Mouse (Mus musculus) adrenal gland, postnatal 10 days (tissue): ENCODE measurements around the gene Asz1. TPM values are rescaled to one million over a fixed set of nuclear protein-coding genes. Genes with fewer than 3 reads are reported as not detected.

Source experiments
- DNase-seq: peaks from one replicate; pipeline ENCODE4 v3.0.0; 2021; ENCODE audit warnings: mixed read lengths
- long read RNA-seq, 2 experiments: library from polyadenylated mRNA; stranded (forward); transcript quantifications; one replicate each; pipeline ENCODE4 v2.0.0; 2021
- total RNA-seq, 2 experiments: library from RNA; stranded (reverse); gene quantifications; 2 replicates each; pipeline ENCODE4 v1.2.3; 2021

The Asz1 gene
- not detected for total RNA-seq
- long read RNA-seq, experiment 1: 0 reads
- long read RNA-seq, experiment 2: 0 reads

DNA sequence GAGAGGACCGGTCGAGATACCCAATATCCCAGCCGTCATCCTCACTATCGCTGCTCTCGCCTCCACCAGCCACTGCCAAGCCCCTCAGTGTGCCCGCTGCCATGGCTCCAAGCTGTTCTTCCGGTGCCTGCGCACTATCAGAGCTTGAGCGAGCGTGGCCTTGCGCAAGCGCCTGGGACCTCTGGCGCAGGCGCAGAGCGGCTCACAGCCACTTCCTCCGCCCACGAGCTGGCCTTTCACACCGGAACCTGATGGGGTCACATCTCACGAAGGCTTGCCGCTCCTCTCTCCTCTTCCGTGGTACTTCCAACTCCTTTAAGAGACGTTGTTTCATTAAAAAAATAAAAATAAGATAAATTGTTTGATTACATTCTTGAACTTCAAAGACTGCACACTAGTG lies at the start of gene Asz1:
Asz1 (minus strand) TSS at position 128 of the 400 bp plus-strand sequence.
- DNase-seq: no peak

DNA sequence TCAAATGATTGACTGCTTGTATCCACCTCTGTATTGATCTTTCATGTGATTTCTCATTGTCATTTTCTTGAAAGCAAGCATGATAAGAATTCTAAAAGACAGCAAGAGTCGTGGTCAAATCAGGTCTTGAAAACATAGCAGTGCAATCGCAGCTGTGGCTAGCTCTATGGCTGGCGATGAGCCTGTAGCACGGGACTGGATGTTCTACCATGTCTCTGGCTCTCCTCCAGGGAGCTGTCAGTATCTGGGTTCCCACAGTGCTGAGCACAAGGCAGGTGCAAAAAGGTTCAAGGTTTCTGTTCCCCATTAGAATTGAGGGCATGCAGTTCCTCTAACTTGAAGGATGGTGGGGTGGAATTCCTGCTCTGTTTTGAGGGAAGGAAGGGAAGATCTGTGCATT lies 44.2 kb upstream of the Asz1 start:
- no peak for DNase-seq

DNA sequence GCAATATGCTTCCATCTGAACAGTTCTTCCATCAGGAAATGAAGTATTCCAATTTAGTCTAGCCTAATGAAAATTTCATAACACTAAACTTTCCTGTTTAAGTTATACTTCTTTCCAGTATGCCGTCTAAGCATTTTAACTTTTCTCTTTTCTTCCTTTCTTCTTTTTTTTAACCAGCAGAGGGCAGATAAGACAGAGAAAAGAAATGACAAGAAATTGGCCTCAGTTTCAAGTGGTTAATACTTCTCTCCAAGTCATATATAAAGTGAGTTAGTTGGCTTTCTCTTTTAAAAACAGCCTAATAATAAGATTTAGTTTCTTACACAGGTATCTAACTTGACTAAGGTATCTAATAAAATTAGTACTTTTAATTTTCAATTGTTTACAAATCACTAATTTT lies 26.4 kb upstream of the Asz1 start:
- no peak for DNase-seq

- DNase-seq: no peak
Observed at GRCm38 (mm10) chr6:18128059-18128458, 19.2 kb upstream of the Asz1 start.

- DNase-seq: no peak
Observed at GRCm38 (mm10) chr6:18127206-18127983, 18.5 kb upstream of the Asz1 start.

- DNase-seq: no peak
Observed at GRCm38 (mm10) chr6:18096861-18097260, 12.0 kb downstream of the Asz1 start.

GRCm38 (mm10) chr6:18089098-18089497 lies 19.8 kb downstream of the Asz1 start:
- DNase-seq: no peak

GRCm38 (mm10) chr6:18087160-18087804 lies 21.6 kb downstream of the Asz1 start:
- no peak for DNase-seq

GRCm38 (mm10) chr6:18078615-18079014 lies 30.2 kb downstream of the Asz1 start:
- no peak for DNase-seq

- no peak for DNase-seq
Observed at GRCm38 (mm10) chr6:18076986-18077385, 31.9 kb downstream of the Asz1 start.

- no peak for DNase-seq
Observed at GRCm38 (mm10) chr6:18076577-18076976, 32.3 kb downstream of the Asz1 start.

DNA sequence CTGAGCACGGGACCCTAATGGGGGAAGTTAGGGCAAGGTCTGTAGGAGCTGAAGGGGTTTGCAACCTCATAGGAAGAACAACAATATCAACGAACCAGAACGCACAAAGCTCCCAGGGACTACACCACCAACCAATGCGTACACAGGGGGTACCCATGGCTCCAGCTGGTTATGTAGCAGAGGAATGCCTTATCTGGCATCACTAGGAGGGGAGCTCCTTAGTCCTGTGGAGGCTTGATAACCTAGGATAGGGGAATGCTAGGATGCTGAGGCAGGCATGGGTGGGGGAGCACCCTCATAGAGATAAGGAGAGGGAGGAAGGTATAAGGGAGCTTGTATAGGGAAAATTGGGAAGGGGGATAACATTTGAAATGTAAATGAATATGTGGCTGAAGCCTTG lies 51.0 kb downstream of the Asz1 start:
- no peak for DNase-seq

DNA sequence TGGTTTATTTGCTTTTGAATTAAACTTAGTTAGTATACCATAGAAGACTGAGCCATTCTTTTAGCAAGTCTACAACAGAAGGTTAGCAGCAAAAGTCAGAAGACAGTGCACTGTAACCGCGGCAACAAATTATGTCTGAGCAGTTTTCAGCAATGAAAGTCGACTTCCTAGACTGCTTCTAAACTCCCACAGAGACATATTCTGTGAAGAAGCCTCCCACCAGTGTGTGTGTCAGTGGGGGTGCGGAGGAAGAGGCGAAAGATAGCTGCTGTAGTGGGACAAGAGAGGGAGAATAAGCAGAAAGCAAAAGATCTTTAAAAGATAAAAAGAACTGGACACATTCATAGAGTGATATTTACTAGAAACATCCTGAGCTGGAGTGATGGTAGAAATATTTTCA lies 57.2 kb downstream of the Asz1 start:
- no peak for DNase-seq

DNA sequence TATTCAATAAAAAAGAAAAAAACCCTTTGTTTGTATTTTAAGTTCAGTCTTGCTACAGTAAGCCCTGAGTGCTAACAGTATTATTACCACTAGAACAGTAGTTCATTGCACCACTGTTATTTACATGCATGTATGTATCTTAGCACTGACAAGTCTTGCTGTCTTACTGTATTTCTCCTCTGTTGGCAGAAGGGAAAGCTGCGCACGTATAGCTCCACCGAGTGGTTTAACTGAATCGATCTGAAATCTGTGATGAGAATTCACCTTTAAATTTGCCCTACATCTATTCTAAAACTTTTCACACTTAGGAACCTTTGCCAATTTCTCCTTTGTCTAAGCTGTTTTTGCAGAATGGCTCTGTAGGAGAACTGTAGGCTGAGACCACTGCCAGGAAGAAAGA lies 64.6 kb downstream of the Asz1 start:
- DNase-seq: no peak

- no peak for DNase-seq
Observed at GRCm38 (mm10) chr6:18043172-18043571, 65.7 kb downstream of the Asz1 start.

DNA sequence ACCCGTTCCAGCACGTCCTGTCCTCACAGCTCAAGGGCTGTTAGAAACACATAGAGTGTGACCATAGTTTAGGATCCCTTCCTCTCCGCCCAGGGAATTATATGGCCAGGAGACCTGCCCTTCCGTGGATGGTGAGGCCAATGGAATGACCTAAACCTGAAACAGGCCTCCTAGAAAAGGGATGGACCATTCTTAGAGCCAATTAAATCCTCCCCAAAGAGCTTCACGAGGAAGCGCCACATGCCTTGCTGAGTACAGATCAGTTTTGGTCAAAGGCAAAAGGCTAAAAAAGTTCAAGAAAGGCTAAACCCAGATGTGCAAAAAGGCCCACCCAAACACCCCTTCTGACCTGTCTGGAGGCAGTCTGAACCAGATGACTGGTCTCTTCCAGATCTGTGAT lies 76.6 kb downstream of the Asz1 start:
- no peak for DNase-seq

DNA sequence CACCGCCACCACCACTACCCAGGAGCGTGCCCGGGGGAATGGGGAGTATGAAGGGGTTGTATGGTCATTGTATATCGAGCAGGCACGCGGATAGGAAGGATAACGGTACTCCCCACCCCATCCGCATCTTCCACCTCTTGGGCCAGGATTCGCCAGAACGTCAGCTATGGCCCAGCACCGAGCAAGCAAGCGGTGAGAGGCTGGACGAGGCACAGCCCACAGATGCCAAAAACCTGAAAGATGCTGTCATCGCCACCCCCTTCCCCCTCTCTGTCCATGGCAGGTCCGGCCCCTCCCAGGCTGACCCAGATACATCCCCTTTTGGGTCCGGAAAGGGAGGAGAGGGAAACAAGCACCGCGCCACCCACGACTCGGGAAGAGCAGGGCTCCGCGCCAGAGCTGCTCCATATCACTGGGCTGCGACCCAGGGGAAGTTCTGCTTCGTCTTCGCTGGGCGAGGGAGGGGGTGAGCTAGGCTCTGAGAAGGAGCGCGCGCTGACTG lies 77.3 kb downstream of the Asz1 start:
- peak; percentile 60 for DNase-seq

DNA sequence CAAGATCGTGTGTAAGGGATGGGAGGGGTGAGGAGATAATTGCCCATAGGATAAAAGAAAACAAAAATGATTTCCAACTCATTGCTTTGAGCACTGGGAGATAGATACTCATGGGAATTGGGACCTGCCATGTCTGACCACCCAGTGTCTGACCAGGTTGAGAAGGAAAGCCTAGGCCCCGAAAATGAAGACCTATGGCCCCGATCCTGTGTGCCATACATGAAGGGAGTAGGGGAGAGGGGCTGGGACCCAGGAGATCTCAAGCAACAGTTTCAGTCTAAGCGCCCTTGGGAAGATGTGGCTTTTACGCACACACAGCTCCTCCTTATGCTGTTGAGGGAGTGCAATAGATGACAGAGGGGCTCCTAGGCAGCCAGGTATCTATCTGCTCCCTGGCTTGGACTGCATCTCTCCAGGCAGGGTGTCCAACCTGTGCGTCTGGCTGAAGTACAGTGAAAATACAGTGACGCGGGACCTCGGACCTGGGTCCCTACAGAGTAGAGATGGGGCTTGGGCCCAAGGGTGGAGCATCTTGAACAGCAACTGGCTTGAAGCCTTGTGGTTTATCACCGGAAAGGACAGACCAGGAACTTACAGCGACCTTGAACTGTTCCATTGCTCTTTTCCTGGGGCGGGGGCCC lies 77.9 kb downstream of the Asz1 start:
- no peak for DNase-seq

DNA sequence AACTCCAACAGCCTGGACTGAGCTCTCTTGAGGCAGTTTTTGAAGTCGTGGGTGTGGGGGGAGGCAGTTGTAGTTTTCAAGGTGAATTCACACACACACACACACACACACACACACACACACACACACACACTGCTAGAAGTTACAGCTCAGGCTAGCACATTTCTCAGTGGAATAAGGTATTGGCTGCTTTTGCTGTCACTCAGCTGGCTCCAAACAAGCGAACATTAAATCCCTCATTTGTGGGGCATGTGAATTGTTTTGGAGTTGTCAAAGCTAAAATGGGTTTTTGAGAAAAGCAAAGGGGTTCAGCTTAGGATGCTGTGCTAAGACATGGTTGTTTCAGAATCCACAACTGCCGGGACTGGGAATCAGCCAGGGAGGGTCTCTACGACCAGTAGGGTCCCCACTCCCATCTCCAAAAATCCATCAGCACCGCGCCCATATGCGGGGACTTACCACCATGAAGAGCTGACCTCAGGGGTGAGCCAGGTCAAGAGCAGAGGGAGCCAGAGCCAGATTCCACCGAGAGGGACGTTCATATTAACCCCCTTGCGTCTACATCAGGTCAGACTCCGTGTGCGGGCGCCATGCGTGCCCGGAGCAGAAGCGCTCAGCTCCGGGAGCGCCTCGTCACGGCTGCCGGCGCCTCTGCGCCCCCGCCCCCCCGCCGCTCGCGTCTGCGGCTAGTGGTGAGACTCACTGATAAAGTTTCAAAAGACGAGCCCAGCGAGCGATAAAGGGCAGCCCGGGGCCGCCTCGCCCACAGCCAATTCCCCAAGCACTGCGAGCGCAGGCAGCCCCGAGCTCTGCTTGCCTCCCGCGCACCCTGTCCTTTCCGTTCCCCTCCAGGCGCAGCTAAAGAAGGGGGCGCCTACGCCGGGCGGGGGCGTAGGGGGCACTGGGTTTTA lies 78.9 kb downstream of the Asz1 start, which contains the start of gene Wnt2:
Wnt2 (minus strand) TSS at position 840 of the 911 bp plus-strand sequence.
- peak; percentile 38 for DNase-seq

DNA sequence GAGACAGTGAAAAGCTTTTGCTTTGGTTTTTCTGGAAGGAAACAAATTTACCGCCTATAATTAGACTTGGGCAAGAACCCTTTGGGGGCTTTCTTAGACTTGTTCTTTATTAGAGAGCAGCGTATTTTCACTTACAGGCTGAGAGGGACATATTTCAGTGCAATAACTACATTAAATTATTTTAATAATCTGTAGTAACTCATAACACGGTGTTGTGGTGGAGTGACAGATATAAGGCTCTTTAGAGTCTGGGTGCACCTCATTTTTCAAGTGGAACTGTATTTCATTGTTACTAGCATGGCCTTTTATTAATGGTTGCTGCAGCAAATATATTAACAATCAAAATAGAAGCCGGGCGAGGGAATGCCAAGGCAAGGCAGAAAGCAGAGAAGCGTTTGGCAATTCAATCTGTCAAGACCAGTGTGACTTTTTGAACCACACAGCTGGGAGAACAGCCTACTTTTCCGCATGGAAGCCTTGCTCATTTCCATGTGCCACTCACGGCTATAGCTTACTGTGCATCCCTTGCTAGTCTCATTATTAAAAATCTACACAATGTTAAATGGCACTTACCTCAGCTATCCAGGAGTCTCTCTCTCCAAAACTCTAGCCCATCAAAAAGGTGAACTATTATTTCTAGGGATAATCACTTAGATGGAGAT lies 84.6 kb downstream of the Asz1 start:
- DNase-seq: no peak

DNA sequence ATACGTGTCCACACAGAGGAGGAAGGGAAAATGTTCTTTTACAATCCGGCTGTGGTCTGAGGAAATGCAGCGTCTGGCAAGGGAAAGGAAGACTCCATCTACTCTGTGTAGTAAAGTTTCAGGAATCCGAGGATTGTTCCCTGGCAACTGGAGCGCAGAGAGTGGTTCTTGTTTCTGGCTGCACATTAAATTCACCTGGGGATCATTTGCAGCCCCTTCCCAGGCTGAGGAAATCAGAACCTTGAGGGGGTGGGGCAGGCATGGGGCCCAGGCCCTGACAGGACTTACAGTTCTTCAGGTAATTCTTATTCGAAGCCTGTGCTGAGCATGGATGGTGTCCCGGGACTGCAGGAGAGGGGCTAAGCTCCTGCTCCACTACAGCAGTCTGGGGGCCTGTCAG lies 95.5 kb downstream of the Asz1 start:
- DNase-seq: no peak
